In the genomic region with DNA sequence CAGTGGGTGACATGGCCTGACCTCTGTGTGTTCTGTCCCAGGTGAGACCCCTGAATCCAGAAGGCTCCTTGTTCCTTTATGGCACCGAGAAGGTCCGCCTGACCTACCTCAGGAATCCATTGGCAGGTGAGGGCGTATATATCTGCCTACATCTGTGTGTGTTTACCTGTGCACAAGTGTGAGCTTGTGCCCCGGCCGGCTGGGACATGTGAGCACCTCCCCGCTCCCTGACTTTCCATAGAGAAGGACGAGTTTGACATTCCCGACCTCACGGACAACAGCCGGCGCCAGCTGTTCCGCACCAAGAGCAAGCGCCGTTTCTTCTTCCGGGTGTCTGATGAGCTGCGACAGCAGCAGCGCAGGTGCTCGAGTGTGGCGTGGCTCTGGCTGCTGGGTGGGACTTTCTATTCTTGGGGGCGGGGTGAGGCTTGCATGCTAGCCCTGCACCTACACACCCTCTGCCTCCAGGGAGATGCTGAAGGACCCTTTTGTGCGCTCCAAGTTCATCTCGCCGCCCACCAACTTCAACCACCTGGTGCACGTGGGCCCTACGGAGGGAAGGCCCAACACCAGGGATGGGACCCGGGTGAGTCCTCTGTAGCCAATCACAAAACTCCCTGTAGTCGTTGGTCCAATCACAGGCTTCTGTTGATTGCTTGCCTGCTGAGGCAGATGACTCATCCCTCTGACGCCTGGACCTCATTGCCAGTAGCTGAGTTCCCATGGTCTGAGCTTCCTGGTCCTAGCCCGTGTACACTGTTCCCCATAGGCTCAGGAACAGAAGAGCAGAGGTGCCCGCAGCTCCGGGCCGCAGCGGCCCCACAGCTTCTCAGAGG, we compare ENCODE assay signal across 12 mouse cellular contexts. TPM values are rescaled to one million over a fixed set of nuclear protein-coding genes. Genes with fewer than 3 reads are reported as not detected.
DNase-seq lines count a peak whose midpoint lies in the region; ATAC-seq and TF ChIP-seq lines count a peak whose summit lies in the region.
"Had no signal": no experiment of that assay in that cellular context is flagged by ENCODE, and none has a peak within 500 bp of the region (broad histone marks: within the 10 kb centered on the region; RNA-seq: fewer than 3 reads in every experiment).

No protein-coding gene starts in this region.

- 61% methylated on average over 33 of the region's 33 CpGs for WGBS in lung, embryonic 14.5 days
- 74% methylated on average over 33 of the region's 33 CpGs for WGBS in lung, adult 2 months
- 66% methylated on average over 33 of the region's 33 CpGs for WGBS in heart, embryonic 15.5 days
- WGBS in small intestine, adult 2 months = 65% methylated on average over 33 of the region's 33 CpGs

- H3K9me3 ChIP-seq in lung, embryonic 14.5 days (ENCODE audit: low read depth, low read length) = no peaks in the 10 kb centered on the region
- no peaks in the 10 kb centered on the region for H3K9me3 ChIP-seq in heart, embryonic 15.5 days (replicated peaks)
- H3K9me3 ChIP-seq: embryonic facial prominence, embryonic 12.5 days; megakaryocyte, embryonic 14.5 days had no signal

- no peak for TF ChIP-seq CTCF in lung, embryonic 14.5 days (IDR thresholded peaks at IDR 0.05; ENCODE audit: low read depth)
- TF ChIP-seq CTCF in lung, adult 2 months (IDR thresholded peaks at IDR 0.05; ENCODE audit: insufficient read depth, low read length) = no peak
- no peak for TF ChIP-seq CTCF in small intestine, adult 2 months (IDR thresholded peaks at IDR 0.05; ENCODE audit: extremely low read depth, insufficient read length, insufficient replicate concordance, low read depth, low read length)

- H3K4me2 ChIP-seq in lung, embryonic 14.5 days = no peak overlapping the region
- H3K4me2 ChIP-seq in heart, embryonic 15.5 days = 0 out of 2 replicates have a peak overlapping the region, but pooled peaks have one; percentile 8
- H3K4me2 ChIP-seq: embryonic facial prominence, embryonic 12.5 days had no signal

- H3K27ac ChIP-seq in lung, embryonic 14.5 days (ENCODE audit: low read depth) = no peak overlapping the region
- no peak overlapping the region; the same call in 1 of the 2 replicates for H3K27ac ChIP-seq in heart, embryonic 15.5 days
- H3K27ac ChIP-seq in small intestine, adult 2 months (ENCODE audit: insufficient read depth, low read depth, low read length) = 0 out of 2 replicates have a peak overlapping the region, but pooled peaks have one; percentile 7
- H3K27ac ChIP-seq: embryonic facial prominence, embryonic 12.5 days had no signal

- peaks cover 35% of the 10 kb centered on the region for H3K36me3 ChIP-seq in lung, embryonic 14.5 days (ENCODE audit: insufficient read depth)
- peaks cover 11% of the 10 kb centered on the region; the same call in 1 of the 2 replicates for H3K36me3 ChIP-seq in heart, embryonic 15.5 days
- peaks cover 79% of the 10 kb centered on the region for H3K36me3 ChIP-seq in small intestine, adult 2 months (ENCODE audit: control insufficient read depth, insufficient read depth, low read length)

- TF ChIP-seq POLR2A in lung, adult 2 months (IDR thresholded peaks at IDR 0.05; ENCODE audit: borderline replicate concordance, extremely low read depth, low read depth, low read length) = no peak
- no peak for TF ChIP-seq POLR2A in small intestine, adult 2 months (IDR thresholded peaks at IDR 0.05; ENCODE audit: low read depth, low read length)

- no peak overlapping the region for H3K4me3 ChIP-seq in lung, embryonic 14.5 days (ENCODE audit: low read depth, low read length)
- no peak overlapping the region for H3K4me3 ChIP-seq in lung, adult 2 months (replicated peaks; ENCODE audit: extremely low read depth, low read depth, low read length)
- no peak overlapping the region for H3K4me3 ChIP-seq in heart, embryonic 15.5 days
- H3K4me3 ChIP-seq in small intestine, adult 2 months (ENCODE audit: low read depth, low read length) = peak overlapping the region; percentile 30
- H3K4me3 ChIP-seq: embryonic facial prominence, embryonic 12.5 days; megakaryocyte, embryonic 14.5 days had no signal

- H3K9ac ChIP-seq in lung, embryonic 14.5 days = no peak overlapping the region
- H3K9ac ChIP-seq in heart, embryonic 15.5 days = no peak overlapping the region
- H3K9ac ChIP-seq: embryonic facial prominence, embryonic 12.5 days had no signal

- no peaks in the 10 kb centered on the region for H3K4me1 ChIP-seq in lung, embryonic 14.5 days (ENCODE audit: insufficient read depth)
- H3K4me1 ChIP-seq in lung, adult 2 months (ENCODE audit: control insufficient read depth, insufficient read depth, low read length) = no peaks in the 10 kb centered on the region
- peaks cover 10% of the 10 kb centered on the region for H3K4me1 ChIP-seq in heart, embryonic 15.5 days (replicated peaks)
- H3K4me1 ChIP-seq in small intestine, adult 2 months (ENCODE audit: control insufficient read depth, insufficient read depth, insufficient read length, low read length) = peaks cover 3% of the 10 kb centered on the region; the same call in 1 of the 2 replicates
- H3K4me1 ChIP-seq: embryonic facial prominence, embryonic 12.5 days had no signal

- no peaks in the 10 kb centered on the region for H3K27me3 ChIP-seq in lung, embryonic 14.5 days (ENCODE audit: insufficient read depth, low read length)
- H3K27me3 ChIP-seq in heart, embryonic 15.5 days = no peaks in the 10 kb centered on the region
- H3K27me3 ChIP-seq in small intestine, adult 2 months (ENCODE audit: control insufficient read depth, insufficient read depth, low read length) = no peaks in the 10 kb centered on the region
- H3K27me3 ChIP-seq: embryonic facial prominence, embryonic 12.5 days had no signal

- peak; percentile 74 for DNase-seq in adrenal gland, postnatal 14 days
- DNase-seq in adrenal gland, postnatal 10 days = no peak
- DNase-seq in lung, embryonic 14.5 days = peak; percentile 57
- DNase-seq in lung, adult 2 months = no peak
- no peak for DNase-seq in thymus, postnatal 10 days (ENCODE audit: low spot score in 2 of 2)
- no peak for DNase-seq in B cell, adult 2 months
- DNase-seq: retina, postnatal 1 day had no signal

- peak; percentile 53 for ATAC-seq in lung, embryonic 14.5 days (ENCODE audit: insufficient read depth)
- ATAC-seq in heart, embryonic 15.5 days (replicated peaks; ENCODE audit: insufficient number of reproducible peaks, insufficient read depth, low FRiP score, low read depth) = no peak
- ATAC-seq: CD4-positive, CD25-positive, alpha-beta regulatory T cell, adult 4 months had no signal

RNA-seq across cellular contexts. Expression of gene Men1, which starts 12.8 kb away (rescaled TPM):
- total RNA-seq in adrenal gland, postnatal 14 days (2021) = 35.4 and 42.6 TPM in 2 replicates
- total RNA-seq in adrenal gland, postnatal 10 days (2021) = 10 to 100 TPM; 37.1 to 38.7 TPM
- polyA plus RNA-seq in lung, embryonic 14.5 days (2014; fragmentation: Nextera tagmentation; extraction: Ambion mirVana) = 60.3 and 68.6 TPM in 2 replicates
- polyA plus RNA-seq in lung, adult 2 months (2012; rRNA removed) = 52.1 and 56.2 TPM in 2 replicates
- polyA plus RNA-seq in heart, embryonic 15.5 days (2015; fragmentation: Nextera tagmentation; extraction: Ambion mirVana) = 36.1 and 50.6 TPM in 2 replicates
- polyA plus RNA-seq in small intestine, adult 2 months (2012; rRNA removed) = 23.6 and 38.5 TPM in 2 replicates

RNA-seq across cellular contexts. Expression of gene Cdc42bpg, which starts 15.7 kb away (rescaled TPM):
- total RNA-seq in adrenal gland, postnatal 14 days (2021) = 9.9 and 11.5 TPM in 2 replicates
- total RNA-seq in adrenal gland, postnatal 10 days (2021) = 10 to 100 TPM; 10.3 to 11.6 TPM
- 0.82 and 1.2 TPM in 2 replicates for polyA plus RNA-seq in lung, embryonic 14.5 days (2014; fragmentation: Nextera tagmentation; extraction: Ambion mirVana)
- polyA plus RNA-seq in lung, adult 2 months (2012; rRNA removed) = 132 and 133 TPM in 2 replicates
- 0.30 and 0.60 TPM in 2 replicates for polyA plus RNA-seq in heart, embryonic 15.5 days (2015; fragmentation: Nextera tagmentation; extraction: Ambion mirVana)
- polyA plus RNA-seq in small intestine, adult 2 months (2012; rRNA removed) = 26.0 and 53.2 TPM in 2 replicates

RNA-seq across cellular contexts. Expression of gene Map4k2, which starts 18.9 kb away (rescaled TPM):
- total RNA-seq in adrenal gland, postnatal 14 days (2021) = 39.6 and 70.3 TPM in 2 replicates
- 10 to 100 TPM; 35.9 to 54.6 TPM for total RNA-seq in adrenal gland, postnatal 10 days (2021)
- 13.4 and 22.2 TPM in 2 replicates for polyA plus RNA-seq in lung, embryonic 14.5 days (2014; fragmentation: Nextera tagmentation; extraction: Ambion mirVana)
- polyA plus RNA-seq in lung, adult 2 months (2012; rRNA removed) = 303 and 441 TPM in 2 replicates
- polyA plus RNA-seq in heart, embryonic 15.5 days (2015; fragmentation: Nextera tagmentation; extraction: Ambion mirVana) = 12.6 and 17.9 TPM in 2 replicates
- 41.0 and 77.3 TPM in 2 replicates for polyA plus RNA-seq in small intestine, adult 2 months (2012; rRNA removed)

RNA-seq across cellular contexts. Expression of gene Sf1, which starts 41.5 kb away (rescaled TPM):
- 210 and 223 TPM in 2 replicates for total RNA-seq in adrenal gland, postnatal 14 days (2021)
- total RNA-seq in adrenal gland, postnatal 10 days (2021) = 100 to 1,000 TPM; 166 to 186 TPM
- 177 and 200 TPM in 2 replicates for polyA plus RNA-seq in lung, embryonic 14.5 days (2014; fragmentation: Nextera tagmentation; extraction: Ambion mirVana)
- polyA plus RNA-seq in lung, adult 2 months (2012; rRNA removed) = 136 and 194 TPM in 2 replicates
- polyA plus RNA-seq in heart, embryonic 15.5 days (2015; fragmentation: Nextera tagmentation; extraction: Ambion mirVana) = 79.0 and 98.4 TPM in 2 replicates
- 99.0 and 171 TPM in 2 replicates for polyA plus RNA-seq in small intestine, adult 2 months (2012; rRNA removed)

RNA-seq across cellular contexts. Expression of gene Ehd1, which starts 45.5 kb away (rescaled TPM):
- total RNA-seq in adrenal gland, postnatal 14 days (2021) = 116 and 118 TPM in 2 replicates
- 100 to 1,000 TPM; 104 to 106 TPM for total RNA-seq in adrenal gland, postnatal 10 days (2021)
- 50.3 and 53.2 TPM in 2 replicates for polyA plus RNA-seq in lung, embryonic 14.5 days (2014; fragmentation: Nextera tagmentation; extraction: Ambion mirVana)
- 399 and 593 TPM in 2 replicates for polyA plus RNA-seq in lung, adult 2 months (2012; rRNA removed)
- 54.1 and 66.8 TPM in 2 replicates for polyA plus RNA-seq in heart, embryonic 15.5 days (2015; fragmentation: Nextera tagmentation; extraction: Ambion mirVana)
- 315 and 714 TPM in 2 replicates for polyA plus RNA-seq in small intestine, adult 2 months (2012; rRNA removed)

Comparison
In these comparisons a context has a peak if more than half of its experiments do, and no peak if none do; other contexts are left out.
1. DNase-seq: peak in adrenal gland, postnatal 14 days (single experiment) and lung, embryonic 14.5 days (single experiment); none in adrenal gland, postnatal 10 days (single experiment), lung, adult 2 months (single experiment), thymus, postnatal 10 days (0 of 2) and B cell, adult 2 months (0 of 2).
2. RNA of gene Cdc42bpg, which starts 15.7 kb away (polyA plus RNA-seq): 132 to 133 TPM in lung, adult 2 months and 26.0 to 53.2 TPM in small intestine, adult 2 months; 0.82 to 1.2 TPM in lung, embryonic 14.5 days and 0.30 to 0.60 TPM in heart, embryonic 15.5 days; every median in the first group is over 10 times any median in the second.